Mouse (Mus musculus) ovary, adult 18-20 months (tissue): Measurements from ENCODE around the gene Ttc30a1.

Experiments
- DNase-seq: peaks from one replicate; pipeline ENCODE4 v3.0.0; 2022; ENCODE audit warnings: low spot score, mixed read lengths

Gene Ttc30a1

DNA sequence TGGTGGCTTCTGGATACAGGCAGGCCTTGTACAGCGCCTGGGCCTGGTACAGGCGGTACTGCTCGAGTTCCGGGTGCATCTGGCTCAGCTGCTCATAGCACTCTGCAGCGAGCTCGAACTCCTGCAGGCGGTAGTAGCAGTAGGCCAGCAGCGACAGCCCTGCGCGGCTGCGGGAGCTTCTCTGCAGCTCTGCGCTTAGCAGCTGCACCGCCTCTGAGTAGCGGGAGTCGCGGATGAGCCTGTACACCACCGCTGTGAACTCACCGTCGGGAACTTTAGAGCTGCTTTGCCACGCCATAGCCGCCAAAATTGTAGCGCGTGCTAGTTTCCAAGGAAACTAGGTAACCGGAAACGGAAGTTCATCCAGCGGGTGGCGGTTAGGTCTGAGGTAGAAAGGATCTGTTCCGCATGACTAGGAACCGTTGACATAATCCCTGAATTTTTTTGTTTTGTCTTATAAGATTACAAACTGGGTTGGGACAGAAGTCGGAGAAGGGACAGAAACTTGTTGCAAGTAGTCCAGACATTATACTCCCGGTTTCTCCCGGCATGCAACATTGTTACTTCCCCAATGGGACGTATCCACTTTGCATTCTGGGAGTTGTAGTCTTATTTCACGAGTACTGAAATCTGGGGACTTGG lies at the start of gene Ttc30a1:
Gene Ttc30a1, minus strand, starts transcription at position 528 of the 642 bp plus-strand sequence.
- DNase-seq, result peak; percentile 49

DNA sequence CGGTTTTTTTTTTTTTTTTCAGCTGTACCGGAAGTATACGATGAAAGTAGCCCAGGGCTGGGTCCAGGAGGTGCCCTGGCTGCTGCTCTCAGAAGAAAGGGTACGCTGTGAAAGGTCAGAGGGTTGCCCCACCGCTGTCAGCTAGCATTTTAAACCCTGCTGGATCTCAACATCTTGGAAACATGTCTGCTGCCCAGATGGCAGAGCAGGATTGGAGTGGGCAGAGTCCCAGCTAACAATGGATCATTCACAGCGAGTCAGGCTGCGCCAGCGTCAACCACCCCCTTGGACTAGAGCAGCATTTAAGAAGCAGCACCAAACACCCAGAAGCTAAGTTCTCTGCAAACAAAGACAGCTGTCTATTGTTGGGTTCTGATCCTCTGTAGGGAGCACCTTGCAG lies 48.3 kb upstream of the Ttc30a1 start:
- no peak for DNase-seq

DNA sequence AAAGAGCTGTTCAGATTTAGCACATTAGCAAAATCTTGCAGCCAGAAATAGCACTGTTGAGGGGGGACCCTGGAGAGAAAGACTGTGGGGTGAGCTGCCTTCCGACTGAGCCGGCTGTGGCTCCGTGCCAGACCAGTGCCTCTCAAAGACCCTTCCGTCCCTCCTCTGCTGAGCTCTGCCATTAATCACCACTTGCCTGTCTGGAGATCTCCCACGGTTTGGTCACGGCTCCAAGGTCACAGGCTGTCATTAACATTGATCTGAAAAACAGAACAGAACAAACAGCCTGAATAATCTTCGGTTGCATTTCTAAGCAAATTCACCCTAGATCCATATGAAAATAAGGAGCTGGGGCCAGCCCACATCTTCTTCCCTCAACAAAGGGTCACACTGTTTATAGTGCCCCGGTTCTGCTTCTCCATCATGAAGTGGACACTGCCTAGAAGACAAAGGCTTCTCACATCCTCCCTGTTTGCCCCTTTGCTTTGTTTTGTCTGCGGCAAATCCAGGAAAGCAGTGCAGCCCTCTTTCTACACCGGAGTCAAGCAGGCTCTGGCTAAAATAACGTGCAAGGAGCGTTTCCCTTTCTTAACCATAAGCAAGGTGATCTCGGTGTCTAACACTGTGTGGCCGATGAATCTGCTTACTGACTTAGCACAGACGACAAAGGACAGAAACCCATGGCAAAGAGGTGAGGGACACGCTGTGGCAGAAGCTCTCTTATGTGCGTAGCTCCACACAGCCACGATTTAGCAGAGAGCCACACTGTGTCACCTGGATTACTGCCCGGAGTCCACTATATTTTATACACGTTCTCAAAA lies 47.5 kb upstream of the Ttc30a1 start:
- peak; percentile 17 for DNase-seq

DNA sequence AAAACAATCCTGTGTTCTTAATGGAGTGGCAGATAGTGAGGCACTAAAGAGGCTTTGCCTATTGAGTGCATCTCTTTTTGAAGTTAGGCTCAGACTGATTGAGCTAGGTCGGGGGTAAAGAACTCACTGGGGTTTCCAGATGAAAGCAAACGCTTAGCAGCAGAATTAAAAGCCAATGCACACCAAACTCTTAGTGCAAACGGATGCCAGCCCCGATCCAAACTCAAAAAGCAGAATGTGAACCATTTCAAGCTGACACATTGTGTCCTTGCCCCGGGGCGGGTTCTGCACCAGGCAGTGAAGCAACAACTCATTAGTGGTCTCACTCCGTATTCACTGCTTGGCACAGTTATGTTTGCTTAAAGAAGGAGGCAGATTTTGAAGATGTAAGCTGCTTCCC lies 35.1 kb upstream of the Ttc30a1 start:
- no peak for DNase-seq

DNA sequence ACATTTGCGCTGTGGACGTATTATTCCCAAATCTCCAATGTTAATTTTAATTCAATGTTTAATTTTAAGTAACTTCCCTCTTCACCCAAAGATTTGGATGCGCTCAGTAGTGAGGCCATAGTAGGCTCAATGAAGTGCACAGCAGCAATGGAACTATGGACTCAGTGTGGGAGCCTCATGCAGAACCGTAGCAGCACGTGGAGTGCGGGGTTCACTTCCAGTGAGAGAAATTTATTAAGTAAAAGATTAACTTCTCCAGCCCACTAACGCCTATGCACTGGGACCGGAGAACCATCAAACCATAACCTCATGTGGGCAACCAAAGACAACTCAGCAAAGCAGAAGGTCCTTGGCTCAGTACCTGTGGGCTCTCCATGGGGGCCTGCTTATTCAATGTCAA lies 34.4 kb upstream of the Ttc30a1 start:
- no peak for DNase-seq

DNA sequence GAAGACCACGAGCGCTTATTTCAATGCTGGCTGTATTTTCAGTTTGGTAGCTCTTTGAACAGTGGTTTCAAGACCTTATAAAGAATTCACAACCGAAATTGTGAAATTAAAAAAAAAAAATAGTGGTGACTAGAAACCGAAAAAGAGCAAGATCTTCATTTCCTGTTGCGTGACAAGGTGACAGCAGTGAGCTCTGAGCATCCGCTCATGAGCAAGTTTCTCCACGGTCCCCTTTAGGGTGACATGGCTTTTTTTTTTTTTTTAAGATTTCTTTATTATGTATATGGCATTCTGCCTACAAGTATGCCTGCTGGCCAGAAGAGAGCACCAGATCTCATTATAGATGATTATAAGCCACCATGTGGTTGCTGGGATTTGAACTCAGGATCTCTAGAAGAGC lies 33.7 kb upstream of the Ttc30a1 start:
- DNase-seq, result no peak

DNA sequence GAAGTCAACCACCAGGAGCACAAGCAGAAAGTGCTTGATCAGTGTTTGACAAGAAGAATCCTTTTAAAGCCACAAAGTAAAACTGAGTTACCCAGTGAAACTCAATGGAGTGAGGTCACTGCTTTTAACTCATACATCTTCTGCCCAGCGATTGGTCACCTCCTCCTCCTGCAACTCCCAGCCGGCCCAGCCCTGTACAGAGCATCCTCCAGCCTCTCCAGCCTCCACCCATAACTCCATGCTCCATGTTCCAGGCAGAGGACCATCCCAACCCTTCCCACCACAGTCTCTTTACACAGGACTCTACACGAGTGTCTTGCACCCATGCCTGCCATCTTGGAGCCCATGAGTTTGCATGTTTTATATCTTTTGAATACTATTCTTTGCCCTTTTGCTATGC lies 32.9 kb upstream of the Ttc30a1 start:
- no peak for DNase-seq

DNA sequence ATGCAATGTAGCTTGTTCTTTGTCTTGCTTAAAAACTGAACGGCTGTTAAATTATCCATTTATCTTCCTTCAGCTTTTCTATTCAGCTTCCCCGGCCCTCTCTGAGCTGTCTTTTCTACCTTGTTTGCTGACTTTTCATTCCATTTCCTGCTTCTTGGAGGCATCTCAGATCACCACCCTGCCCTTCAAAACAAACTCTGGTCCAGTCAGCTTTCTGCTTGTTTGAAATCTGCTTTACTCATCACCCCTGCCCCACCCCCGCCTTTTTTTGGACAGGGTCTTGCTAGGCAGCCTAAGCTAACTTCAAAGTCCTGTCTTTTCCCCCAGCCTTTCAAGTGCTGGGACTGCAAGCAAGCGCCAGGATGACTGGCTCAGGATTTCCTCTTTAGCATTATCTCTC lies 24.4 kb upstream of the Ttc30a1 start:
- no peak for DNase-seq

DNA sequence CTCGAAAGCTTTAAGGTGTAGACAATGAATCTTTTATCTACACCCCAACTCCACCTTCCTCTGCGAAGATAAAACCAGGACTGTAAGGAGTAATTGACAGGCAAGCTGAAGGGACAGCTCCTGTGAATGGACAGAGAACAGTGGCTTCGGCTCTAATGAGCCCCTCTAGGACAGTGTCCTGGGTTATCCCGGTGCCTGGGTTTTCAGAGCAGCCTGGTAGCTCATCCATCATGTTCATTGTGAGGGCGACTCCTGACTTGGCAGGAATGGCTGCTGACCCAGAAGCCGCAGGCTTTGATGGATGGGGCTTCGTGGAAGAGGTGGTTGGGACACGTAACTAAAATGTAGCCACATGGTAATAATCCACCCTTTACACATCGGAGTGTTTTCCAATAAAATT lies 21.1 kb upstream of the Ttc30a1 start:
- DNase-seq, result no peak

DNA sequence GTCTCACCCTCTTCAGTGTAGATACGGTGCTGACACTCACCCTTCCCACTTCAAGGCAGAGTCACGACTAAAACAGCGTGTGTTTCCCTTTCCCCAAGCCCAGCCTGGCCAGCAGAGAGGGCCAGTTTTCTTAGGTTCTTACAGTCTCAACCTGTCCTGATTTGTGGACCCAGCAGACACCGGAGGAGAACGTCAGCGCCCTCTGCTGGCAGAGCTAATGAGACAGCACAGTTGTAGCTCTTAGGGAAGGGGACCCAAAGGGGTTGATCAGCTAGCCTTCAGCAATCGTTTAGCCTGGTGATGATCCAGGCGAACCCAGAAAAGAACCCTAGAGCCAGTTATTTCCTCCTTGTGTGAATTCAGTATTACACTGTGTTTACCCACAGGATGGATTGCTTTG lies 19.6 kb upstream of the Ttc30a1 start:
- DNase-seq, result no peak

DNA sequence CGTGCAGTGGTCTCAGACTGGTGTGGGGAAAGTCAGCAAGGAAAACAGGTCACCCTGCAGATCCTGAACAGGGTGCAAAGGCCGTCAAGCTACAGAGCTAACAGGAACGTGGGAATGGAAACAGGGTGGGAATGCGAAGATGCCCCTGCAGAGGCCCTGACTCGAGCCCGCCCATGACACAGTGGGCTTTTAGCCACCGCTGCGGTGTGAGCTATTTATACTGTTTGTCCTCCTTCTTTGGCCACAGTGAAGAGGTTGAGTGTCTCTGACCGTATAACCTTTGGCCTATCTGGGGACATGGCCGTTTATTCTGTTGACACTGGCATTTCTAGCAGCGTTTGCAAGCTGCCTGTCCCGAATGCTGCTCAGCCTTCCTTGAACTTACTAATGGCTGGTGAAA lies 17.9 kb upstream of the Ttc30a1 start:
- DNase-seq, result no peak

DNA sequence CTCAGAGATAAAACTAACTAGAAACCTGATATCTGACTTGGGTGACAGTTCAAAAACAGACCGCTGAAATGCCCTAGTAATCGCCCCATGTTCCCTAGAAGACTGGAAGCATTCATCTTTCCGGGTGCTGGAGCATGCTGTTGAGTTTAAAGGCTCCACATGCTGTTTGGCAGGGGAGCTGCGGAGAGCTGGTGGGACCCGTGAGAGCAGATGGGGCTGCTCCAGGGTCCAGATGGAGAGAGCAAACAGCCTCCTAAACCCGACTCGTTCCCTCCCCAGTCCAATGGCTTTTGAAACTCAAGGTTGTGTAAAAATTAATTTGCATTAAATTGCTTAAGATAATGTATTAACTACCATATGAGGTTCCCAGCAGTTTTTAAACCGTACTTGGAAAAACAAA lies 16.9 kb upstream of the Ttc30a1 start:
- no peak for DNase-seq

DNA sequence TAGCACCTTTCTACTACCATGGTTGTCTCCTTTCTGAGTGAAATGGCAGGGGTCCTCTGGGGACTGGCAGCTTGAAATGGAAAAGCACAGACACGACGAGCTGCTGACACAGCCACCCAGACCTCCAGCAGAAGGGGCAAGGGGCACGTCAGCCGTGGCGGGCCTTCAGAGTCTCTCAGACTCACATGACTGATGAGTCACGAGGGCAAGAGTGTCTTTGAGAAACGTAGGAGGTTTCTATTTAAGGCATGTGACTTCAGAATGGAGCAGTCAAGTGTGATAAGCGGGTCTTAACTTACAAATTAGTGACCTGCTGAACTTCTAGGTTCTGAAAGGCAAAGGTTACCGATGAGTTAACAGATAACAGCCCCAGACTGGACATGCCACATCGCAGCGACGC lies 16.0 kb upstream of the Ttc30a1 start:
- no peak for DNase-seq

DNA sequence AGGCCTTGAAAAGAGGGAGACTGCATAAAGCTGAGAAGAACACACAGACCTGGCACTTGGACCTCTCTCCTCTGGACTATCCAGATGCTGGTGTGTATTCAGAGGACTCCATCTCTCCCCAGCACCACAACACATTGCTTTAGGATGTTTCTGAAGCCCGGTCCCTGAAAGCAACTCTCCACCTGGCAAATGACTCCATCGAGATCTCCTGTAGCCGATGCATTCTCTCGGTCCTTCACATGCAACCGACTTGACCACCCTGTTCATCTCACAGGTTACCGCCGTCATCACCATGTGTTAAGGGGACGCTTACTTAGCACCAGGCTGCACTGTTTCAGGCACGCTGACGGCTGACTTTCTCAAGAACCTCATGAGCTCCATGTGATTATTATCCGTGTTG lies 13.1 kb upstream of the Ttc30a1 start:
- DNase-seq, result no peak

DNA sequence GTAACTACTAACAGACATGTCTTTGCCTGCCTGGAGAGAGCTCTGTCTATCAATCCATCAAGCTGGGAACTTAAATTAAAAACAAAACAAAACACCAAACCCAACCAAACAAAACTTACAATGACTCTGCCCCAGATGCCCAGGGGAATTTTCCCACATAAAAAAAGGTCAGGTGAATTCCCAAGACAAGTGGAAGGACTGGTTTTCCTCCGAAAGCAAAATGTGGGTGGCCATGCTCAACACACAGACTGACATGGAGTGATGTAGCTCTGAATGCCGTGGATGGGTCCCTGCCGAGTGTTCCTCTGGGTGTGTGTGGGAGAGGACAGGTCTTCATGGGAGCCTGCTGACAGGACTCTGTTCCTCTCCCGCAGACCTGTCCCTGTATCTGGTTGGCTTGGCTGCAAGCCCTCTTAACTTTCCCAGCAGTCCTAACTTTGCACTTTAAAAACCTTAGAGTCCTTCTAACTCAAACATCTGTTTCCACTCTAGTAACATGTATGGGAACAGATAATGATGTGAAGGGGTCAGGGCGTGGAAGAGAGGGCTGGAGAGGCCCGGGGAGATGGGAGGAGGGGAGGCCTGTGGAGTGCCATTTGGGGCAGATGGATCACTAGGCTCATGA lies 9.9 kb upstream of the Ttc30a1 start:
- no peak for DNase-seq

DNA sequence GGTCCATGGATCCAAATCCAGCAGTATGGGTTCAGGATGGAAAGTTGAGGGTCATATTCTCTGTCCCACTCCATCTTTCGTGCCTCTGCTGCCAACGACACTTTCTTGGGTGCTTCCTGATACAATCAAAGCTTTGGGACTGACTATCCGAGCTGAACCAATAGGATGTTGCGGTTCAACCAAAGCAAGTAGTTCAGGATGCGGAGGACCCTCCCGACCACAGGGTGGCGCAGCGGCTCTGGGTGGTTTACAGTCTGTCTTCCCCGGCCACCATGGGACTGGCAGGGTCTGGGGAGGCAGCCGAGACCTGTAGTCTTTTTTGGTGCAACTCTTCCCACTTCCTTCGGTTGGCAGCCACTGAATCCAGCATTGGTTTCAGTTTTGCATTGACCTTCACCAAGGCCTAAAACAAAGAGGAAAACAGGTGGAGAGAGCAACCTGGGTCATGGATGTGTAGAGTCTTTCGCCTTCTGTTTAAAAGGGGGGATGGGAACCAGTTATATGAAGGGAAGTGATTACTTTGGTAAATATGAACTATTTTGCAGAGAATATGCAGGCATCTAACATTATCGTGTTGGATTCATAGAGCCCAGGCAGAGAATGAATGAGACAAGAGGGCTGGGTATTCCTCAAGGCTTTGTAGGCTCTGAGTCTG lies 9.2 kb upstream of the Ttc30a1 start:
- peak; percentile 43 for DNase-seq

DNA sequence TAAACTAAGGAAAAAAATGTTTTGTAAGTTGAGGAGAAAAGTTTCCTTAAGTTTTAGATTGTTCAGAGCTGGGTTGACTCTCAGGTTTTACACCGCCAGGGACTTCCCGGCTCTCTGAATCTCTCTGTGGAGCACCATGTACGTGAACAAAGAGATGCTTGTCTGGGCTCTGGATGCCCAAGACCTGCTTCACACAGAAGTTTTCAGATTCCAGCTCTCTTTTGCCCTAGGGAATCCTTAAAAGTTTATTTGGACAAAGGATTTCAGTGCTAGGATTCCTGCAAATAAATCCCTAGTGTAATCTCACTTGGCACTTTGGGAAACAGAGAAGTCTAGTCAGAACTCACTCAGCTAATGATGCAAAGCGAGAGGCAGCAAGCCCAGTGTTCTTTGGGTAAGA lies 7.9 kb upstream of the Ttc30a1 start:
- DNase-seq, result no peak

DNA sequence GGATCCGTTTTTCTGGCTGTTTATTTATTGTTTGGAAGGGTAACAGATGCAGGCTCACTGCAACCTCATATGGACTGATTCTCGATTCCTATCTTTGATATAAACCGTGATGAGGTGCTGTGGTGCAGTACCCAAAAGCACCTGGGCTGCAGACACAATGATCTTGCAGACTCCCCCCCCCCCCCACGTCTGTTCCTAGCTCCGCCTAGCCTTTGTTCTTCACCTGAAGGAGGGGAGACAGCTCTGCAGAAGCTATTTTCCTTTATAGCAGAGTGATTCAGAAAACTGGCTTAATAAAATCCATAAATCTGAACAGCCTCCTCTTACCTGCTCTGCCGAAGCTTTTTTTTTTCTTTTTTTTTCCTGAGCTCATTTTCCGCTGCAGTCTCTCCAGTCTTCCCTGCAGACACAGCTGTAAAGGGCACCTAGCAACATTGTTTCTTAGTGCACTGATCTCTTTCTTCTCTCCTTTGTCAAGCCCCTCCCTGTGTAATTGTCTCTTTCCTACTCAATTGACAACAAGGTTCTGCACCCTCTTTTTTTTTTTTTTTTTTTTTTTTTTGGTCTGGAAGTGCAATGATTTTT lies 7.1 kb upstream of the Ttc30a1 start:
- DNase-seq, result no peak

DNA sequence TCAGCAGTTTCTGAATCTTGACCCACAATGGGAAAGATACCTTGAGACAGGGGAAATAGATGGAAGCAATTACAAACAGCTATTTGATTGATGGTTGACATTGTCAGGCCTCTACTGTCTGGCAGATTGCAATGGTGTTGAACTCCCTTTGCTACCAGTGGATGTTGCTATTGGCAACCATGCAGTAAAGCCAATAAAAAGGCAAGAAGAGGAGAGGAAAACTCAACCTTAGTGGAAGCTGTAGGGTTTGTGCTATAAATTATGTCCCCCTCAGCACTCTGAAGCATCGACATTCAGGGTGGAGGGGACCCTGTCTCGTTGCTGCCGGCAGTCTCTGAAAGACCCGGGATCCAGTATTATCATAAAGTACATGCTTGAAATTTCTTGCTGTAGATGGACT lies 6.6 kb upstream of the Ttc30a1 start:
- no peak for DNase-seq

DNA sequence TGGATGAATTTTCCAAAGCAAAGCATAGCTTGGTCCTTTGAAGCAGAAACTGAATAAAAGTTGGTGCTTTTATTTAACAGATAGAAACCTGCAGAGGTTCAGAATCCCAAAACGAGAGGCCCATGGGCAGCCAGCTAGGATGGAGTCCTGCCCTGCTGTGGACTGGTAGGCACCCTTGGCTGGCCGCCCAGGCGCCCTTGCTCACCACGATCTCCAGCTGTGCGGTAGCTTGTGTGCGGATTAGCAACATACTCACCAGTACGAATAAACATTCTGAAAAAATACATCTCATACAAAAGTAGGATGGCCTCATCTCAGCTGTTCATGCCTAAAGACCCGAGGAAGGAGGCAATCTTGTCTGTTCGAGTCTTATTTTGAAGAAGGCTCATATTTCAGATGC lies 6.0 kb upstream of the Ttc30a1 start:
- DNase-seq, result no peak

DNA sequence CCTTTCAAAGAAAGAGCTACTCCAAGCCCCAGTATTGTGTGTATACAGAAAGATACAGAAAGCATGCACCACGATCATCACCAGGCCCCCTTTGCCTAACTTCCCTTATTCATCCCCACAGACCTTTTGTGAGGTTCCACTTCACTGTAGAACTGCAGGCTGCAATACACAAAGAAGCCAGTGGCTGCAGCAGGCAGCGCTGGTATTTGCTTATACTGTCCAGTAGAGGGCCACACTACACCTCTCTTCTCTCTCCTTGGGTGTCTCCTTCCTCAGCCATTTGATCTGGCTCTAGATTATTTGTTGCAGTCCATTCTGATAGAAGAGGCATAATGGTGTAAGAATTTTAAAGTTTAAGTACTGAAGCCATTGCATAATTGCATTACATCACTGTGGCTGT lies 3.4 kb upstream of the Ttc30a1 start:
- DNase-seq, result no peak

DNA sequence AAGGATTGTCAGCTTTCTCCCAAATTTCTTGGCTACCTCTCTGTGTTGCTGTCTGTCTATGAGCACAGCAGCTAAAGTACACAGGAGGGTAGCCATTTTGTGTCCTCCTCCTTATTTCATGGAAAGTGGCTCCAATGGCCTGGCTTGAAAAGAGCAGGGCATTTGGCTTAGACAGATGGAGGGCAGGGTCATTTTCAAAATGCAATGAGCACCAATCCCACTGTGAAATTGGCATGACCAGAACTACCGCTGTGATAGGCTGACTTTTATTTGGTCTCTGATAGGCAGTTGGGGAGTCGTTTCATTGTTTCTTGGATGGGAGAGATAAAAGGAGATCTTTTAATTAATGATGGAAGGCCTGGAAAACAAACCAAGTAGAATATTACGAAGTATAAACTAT lies 2.1 kb upstream of the Ttc30a1 start:
- DNase-seq, result no peak

DNA sequence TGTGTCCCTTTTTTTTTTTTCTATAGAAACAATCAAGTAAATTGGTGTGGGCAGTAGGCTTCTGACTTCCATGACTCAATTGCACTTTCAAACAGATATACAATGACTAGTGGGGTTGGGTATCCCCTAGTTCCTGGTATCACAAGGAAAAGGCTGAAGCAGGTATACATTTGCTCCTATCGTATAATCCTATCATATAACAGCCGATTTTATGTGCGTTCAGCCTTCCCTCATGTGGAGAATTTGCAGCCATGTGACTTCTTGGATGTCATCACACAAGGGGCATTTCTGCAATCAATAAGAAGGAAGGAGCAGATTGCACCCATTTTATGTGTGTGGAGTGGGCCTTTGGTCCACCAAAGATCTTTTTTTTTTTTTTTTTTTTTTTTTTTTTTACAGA lies 1.3 kb upstream of the Ttc30a1 start:
- DNase-seq, result no peak
